Mouse (Mus musculus) lung, postnatal 0 days (tissue): ENCODE measurements around the gene Prlhr. TPM values are rescaled to one million over a fixed set of nuclear protein-coding genes. Genes with fewer than 3 reads are reported as not detected.

Source experiments
- ATAC-seq: fragments of 200-750 bp; cut with Nextera tagmentation; 2 replicates; pipeline ENCODE4 v1.8.0; 2017; ENCODE audit warnings: moderate library complexity
- DNase-seq: peaks from one replicate; pipeline ENCODE4 v3.0.0-alpha.2; 2016; ENCODE audit warnings: low spot score
- H3K27ac ChIP-seq: fragments of 300-500 bp; sonication (generic); 2 replicates; pipeline ENCODE4 v1.5.1; 2014; ENCODE audit warnings: antibody characterized with exemption, mild to moderate bottlenecking, low read length, mixed read lengths
- H3K27me3 ChIP-seq: fragments of 300-500 bp; sonication (generic); replicated peaks from 2 replicates; pipeline ENCODE4 v1.6.1; 2014; ENCODE audit warnings: low read length, mixed read lengths; ENCODE audit not compliant: insufficient read depth
- H3K36me3 ChIP-seq: fragments of 300-500 bp; sonication (generic); 2 replicates; pipeline ENCODE4 v1.6.1; 2014; ENCODE audit warnings: low read length, mixed read lengths; ENCODE audit not compliant: insufficient read depth
- H3K4me1 ChIP-seq: fragments of 300-500 bp; sonication (generic); 2 replicates; pipeline ENCODE4 v1.6.1; 2014; ENCODE audit warnings: antibody characterized with exemption, low read depth, low read length, mixed read lengths; ENCODE audit not compliant: insufficient read depth
- H3K4me2 ChIP-seq: fragments of 300-500 bp; sonication (generic); replicated peaks from 2 replicates; pipeline ENCODE4 v1.6.1; 2014; ENCODE audit warnings: low read depth, mild to moderate bottlenecking, low read length, moderate library complexity, mixed read lengths
- H3K4me3 ChIP-seq: fragments of 300-500 bp; sonication (generic); 2 replicates; pipeline ENCODE4 v1.5.1; 2014; ENCODE audit warnings: low read depth, low read length
- H3K9ac ChIP-seq: fragments of 300-500 bp; sonication (generic); replicated peaks from 2 replicates; pipeline ENCODE4 v1.6.1; 2014; ENCODE audit warnings: low read depth, mild to moderate bottlenecking
- H3K9me3 ChIP-seq: fragments of 300-500 bp; sonication (generic); 2 replicates; pipeline ENCODE4 v1.6.1; 2016; ENCODE audit warnings: low read length, mixed read lengths
- CTCF ChIP-seq: IDR thresholded peaks from 2 replicates; pipeline ENCODE4 v1.5.1; 2016; ENCODE audit warnings: antibody characterized with exemption, mild to moderate bottlenecking
- EP300 ChIP-seq: IDR thresholded peaks from 2 replicates; pipeline ENCODE4 v1.6.1; 2016; ENCODE audit warnings: antibody characterized with exemption, mild to moderate bottlenecking, control low read depth
- WGBS: fragments of 180-500 bp; shearing (Covaris S2); extraction: QIAGEN DNeasy Blood & Tissue Kit; methylation state at CpG from one replicate; pipeline ENCODE4 v1.1.7; 2014; 5-methylcytosine and 5-hydroxymethylcytosine counted together
- polyA plus RNA-seq: library from polyadenylated mRNA; unstranded; fragments of >200 nt; fragmentation: Nextera tagmentation; extraction: Ambion mirVana; gene quantifications from 2 replicates; pipeline ENCODE4 v1.2.1, GENCODE M21; 2015

The Prlhr gene
- polyA plus RNA-seq, 1 experiment from 2014 or later = not detected

GRCm38 (mm10) chr19:60485261-60485660, 17.2 kb upstream of the Prlhr start:
- Histone ChIP-seq H3K4me2 (no peak overlapping the region), H3K9me3 (no peaks in the 10 kb centered on the region), H3K9ac (no peak overlapping the region), H3K4me1 (no peaks in the 10 kb centered on the region), H3K27ac (no peak overlapping the region), H3K27me3 (no peaks in the 10 kb centered on the region), H3K4me3 (no peak overlapping the region), H3K36me3 (no peaks in the 10 kb centered on the region)
- no peak for ATAC-seq
- no peak for TF ChIP-seq EP300
- no peak for TF ChIP-seq CTCF
- no peak for DNase-seq

GRCm38 (mm10) chr19:60478859-60479258, 10.8 kb upstream of the Prlhr start:
- Histone ChIP-seq H3K9ac (no peak overlapping the region), H3K9me3 (no peaks in the 10 kb centered on the region), H3K4me2 (no peak overlapping the region), H3K4me1 (no peaks in the 10 kb centered on the region), H3K4me3 (no peak overlapping the region), H3K27ac (no peak overlapping the region), H3K36me3 (no peaks in the 10 kb centered on the region), H3K27me3 (no peaks in the 10 kb centered on the region)
- DNase-seq (no peak), ATAC-seq (no peak)
- TF ChIP-seq CTCF (no peak), EP300 (no peak)
- 22% methylated on average over 1 of the region's 1 CpGs for WGBS

DNA sequence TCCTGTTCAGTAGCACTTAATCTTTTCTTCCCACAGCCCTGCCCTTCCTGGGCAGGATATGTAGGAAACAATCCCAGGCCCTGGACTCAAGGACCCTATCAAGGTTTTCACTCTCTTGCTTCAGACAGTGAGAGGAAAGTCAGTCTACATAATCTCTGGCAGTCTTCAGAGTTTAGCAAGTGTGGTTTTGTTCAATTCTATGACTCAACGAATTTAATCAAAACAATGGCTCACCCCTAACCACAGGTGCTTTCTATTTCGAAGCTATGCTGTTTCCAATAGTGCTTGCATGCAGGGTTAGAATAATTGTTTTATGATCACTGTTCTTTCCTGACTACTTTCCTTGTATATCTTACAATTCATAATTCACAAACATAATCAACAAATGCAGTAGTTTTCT, 9.7 kb upstream of the Prlhr start:
- no peak for DNase-seq
- Histone ChIP-seq H3K27ac (no peak overlapping the region), H3K9ac (no peak overlapping the region), H3K9me3 (no peaks in the 10 kb centered on the region), H3K27me3 (no peaks in the 10 kb centered on the region), H3K4me3 (no peak overlapping the region), H3K36me3 (no peaks in the 10 kb centered on the region), H3K4me1 (no peaks in the 10 kb centered on the region), H3K4me2 (no peak overlapping the region)
- ATAC-seq = no peak
- no peak for TF ChIP-seq CTCF
- TF ChIP-seq EP300 = no peak
- WGBS = 41% methylated on average over 2 of the region's 2 CpGs

DNA sequence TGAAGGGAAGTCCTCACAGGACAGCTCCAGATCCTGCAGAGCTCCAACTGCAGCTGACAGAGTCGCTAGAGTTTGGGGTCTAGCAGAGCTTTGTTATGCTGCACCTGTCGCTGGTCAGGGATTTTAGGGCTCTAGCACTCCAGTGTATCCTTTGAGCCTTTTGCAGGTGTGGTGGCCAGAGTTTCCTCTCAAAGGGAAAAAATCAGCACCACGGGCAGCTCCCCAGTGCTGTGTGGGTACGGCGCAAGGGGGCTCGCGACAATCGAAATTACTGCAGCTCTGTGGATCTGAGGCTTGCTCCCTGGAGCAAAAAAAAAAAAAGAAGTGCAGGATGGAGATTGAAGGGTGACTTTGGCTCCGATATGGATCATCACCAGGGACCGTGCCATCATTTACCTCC, 742 bp upstream of the Prlhr start:
- H3K4me2 ChIP-seq = no peak overlapping the region
- H3K9me3 ChIP-seq = no peaks in the 10 kb centered on the region
- DNase-seq = peak; percentile 72
- ATAC-seq = no peak
- H3K4me1 ChIP-seq = 0 out of 2 replicates have a peak, but pooled peaks cover 6% of the 10 kb centered on the region
- no peaks in the 10 kb centered on the region for H3K36me3 ChIP-seq
- no peak overlapping the region for H3K4me3 ChIP-seq
- under 1% methylated on average over 10 of the region's 10 CpGs for WGBS
- no peak overlapping the region for H3K27ac ChIP-seq
- TF ChIP-seq EP300 (no peak), CTCF (peak; percentile 37)
- H3K9ac ChIP-seq = no peak overlapping the region
- H3K27me3 ChIP-seq = peaks cover 26% of the 10 kb centered on the region; the same call in 1 of the 2 replicates

DNA sequence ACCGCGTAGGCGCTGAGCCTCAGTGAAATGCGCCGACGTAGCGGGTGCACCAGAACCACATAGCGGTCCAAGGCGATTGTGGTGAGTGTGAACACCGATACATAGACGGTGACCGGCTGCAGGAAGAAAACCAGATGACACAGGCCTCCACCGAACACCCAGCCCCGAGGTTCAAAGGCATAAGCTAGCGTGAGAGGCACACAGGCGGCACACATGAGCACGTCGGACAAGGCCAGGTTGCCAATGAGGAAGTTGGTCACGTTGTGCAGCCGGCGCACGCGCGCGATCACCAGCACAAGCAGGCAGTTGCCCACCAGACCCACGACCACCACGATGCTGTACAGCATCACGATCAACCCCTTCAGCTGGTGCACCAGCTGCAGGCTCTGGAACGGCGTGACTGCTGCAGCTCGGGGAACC, 506 bp downstream of the Prlhr start:
- H3K4me2 ChIP-seq = peak overlapping the region; percentile 41; the same call in 1 of the 2 replicates
- H3K4me1 ChIP-seq = 0 out of 2 replicates have a peak, but pooled peaks cover 9% of the 10 kb centered on the region
- no peaks in the 10 kb centered on the region for H3K9me3 ChIP-seq
- no peak overlapping the region for H3K27ac ChIP-seq
- ATAC-seq = no peak
- no peak overlapping the region for H3K4me3 ChIP-seq
- DNase-seq = no peak
- no peaks in the 10 kb centered on the region for H3K36me3 ChIP-seq
- no peak overlapping the region for H3K9ac ChIP-seq
- no peak for TF ChIP-seq CTCF
- no peak for TF ChIP-seq EP300
- 19% methylated on average over 31 of the region's 31 CpGs for WGBS
- peaks cover 26% of the 10 kb centered on the region; the same call in 1 of the 2 replicates for H3K27me3 ChIP-seq

GRCm38 (mm10) chr19:60466953-60467570, 1.0 kb downstream of the Prlhr start:
- peak; percentile 56 for ATAC-seq
- TF ChIP-seq EP300 = no peak
- peak; percentile 78 for TF ChIP-seq CTCF
- no peak overlapping the region for H3K4me3 ChIP-seq
- no peak overlapping the region for H3K27ac ChIP-seq
- WGBS = 4% methylated on average over 40 of the region's 41 CpGs
- H3K9me3 ChIP-seq = no peaks in the 10 kb centered on the region
- H3K4me1 ChIP-seq = 0 out of 2 replicates have a peak, but pooled peaks cover 9% of the 10 kb centered on the region
- no peak overlapping the region for H3K9ac ChIP-seq
- peak overlapping the region; percentile 41; the same call in 1 of the 2 replicates for H3K4me2 ChIP-seq
- no peaks in the 10 kb centered on the region for H3K36me3 ChIP-seq
- DNase-seq = peak; percentile 67
- peaks cover 26% of the 10 kb centered on the region; the same call in 1 of the 2 replicates for H3K27me3 ChIP-seq
